Mouse (Mus musculus): ENCODE measurements around the gene Ankrd33b.

- TF ChIP-seq CTCF (IDR thresholded peaks at IDR 0.05; ENCODE audit: low read depth, low read length) (no peak), GATA1 (IDR thresholded peaks at IDR 0.05; ENCODE audit: borderline replicate concordance, low read length) (no peak), POLR2AphosphoS5 (IDR thresholded peaks at IDR 0.05; ENCODE audit: insufficient replicate concordance, low read depth, low read length) (no peak), TAL1 (conservative IDR thresholded peaks at IDR 0.05; ENCODE audit: low read depth, low read length) (no peak), GATA2 (IDR thresholded peaks at IDR 0.05; ENCODE audit: borderline replicate concordance, low read depth, low read length) (no peak)
These were observed 111.8 kb downstream of the Ankrd33b start for GRCm38 (mm10) chr15:31255762-31256161.
